Mouse (Mus musculus): ENCODE data around the gene Tmed10.

Gene Tmed10

GRCm38 (mm10) chr12:85304725-85305124 is 69.9 kb downstream of the Tmed10 start:
- no peak for TF ChIP-seq GATA4 (IDR thresholded peaks at IDR 0.05; ENCODE audit: insufficient replicate concordance, low read length)

- TF ChIP-seq GATA4 (IDR thresholded peaks at IDR 0.05; ENCODE audit: insufficient replicate concordance, low read length) = no peak
Measured at GRCm38 (mm10) chr12:85303256-85303655, 71.4 kb downstream of the Tmed10 start.

GRCm38 (mm10) chr12:85298835-85299180 is 75.8 kb downstream of the Tmed10 start:
- TF ChIP-seq GATA4 (IDR thresholded peaks at IDR 0.05; ENCODE audit: insufficient replicate concordance, low read length) = no peak

- TF ChIP-seq GATA4 (IDR thresholded peaks at IDR 0.05; ENCODE audit: insufficient replicate concordance, low read length) = no peak
Measured at GRCm38 (mm10) chr12:85298127-85298834, 76.4 kb downstream of the Tmed10 start.

- TF ChIP-seq GATA4 (IDR thresholded peaks at IDR 0.05; ENCODE audit: insufficient replicate concordance, low read length) = no peak
Measured at GRCm38 (mm10) chr12:85297345-85297997, 77.2 kb downstream of the Tmed10 start.

GRCm38 (mm10) chr12:85296915-85297314 is 77.7 kb downstream of the Tmed10 start:
- TF ChIP-seq GATA4 (IDR thresholded peaks at IDR 0.05; ENCODE audit: insufficient replicate concordance, low read length) = no peak

GRCm38 (mm10) chr12:85295506-85295905 is 79.1 kb downstream of the Tmed10 start:
- no peak for TF ChIP-seq GATA4 (IDR thresholded peaks at IDR 0.05; ENCODE audit: insufficient replicate concordance, low read length)

GRCm38 (mm10) chr12:85292906-85293305 is 81.7 kb downstream of the Tmed10 start:
- no peak for TF ChIP-seq GATA4 (IDR thresholded peaks at IDR 0.05; ENCODE audit: insufficient replicate concordance, low read length)

GRCm38 (mm10) chr12:85292288-85292687 is 82.4 kb downstream of the Tmed10 start:
- no peak for TF ChIP-seq GATA4 (IDR thresholded peaks at IDR 0.05; ENCODE audit: insufficient replicate concordance, low read length)

GRCm38 (mm10) chr12:85291541-85291940 is 83.1 kb downstream of the Tmed10 start:
- no peak for TF ChIP-seq GATA4 (IDR thresholded peaks at IDR 0.05; ENCODE audit: insufficient replicate concordance, low read length)

GRCm38 (mm10) chr12:85290633-85291032 is 84.0 kb downstream of the Tmed10 start:
- no peak for TF ChIP-seq GATA4 (IDR thresholded peaks at IDR 0.05; ENCODE audit: insufficient replicate concordance, low read length)

Measured in liver, adult (tissue).